Mouse (Mus musculus) cortical plate, adult 2 months (tissue): Measurements from ENCODE around the gene Mymx.

ENCODE experiments used
- CTCF ChIP-seq: fragments of 200-500 bp; IDR thresholded peaks from 2 replicates; pipeline ENCODE4 v1.5.1; 2011; ENCODE audit warnings: mild to moderate bottlenecking, control low read depth, low read length; ENCODE audit not compliant: insufficient read depth; ENCODE audit errors: extremely low read depth
- POLR2A ChIP-seq: fragments of 200-500 bp; IDR thresholded peaks from 2 replicates; pipeline ENCODE4 v1.6.1; 2011; ENCODE audit warnings: mild to moderate bottlenecking, low read length, control low read depth; ENCODE audit not compliant: insufficient read depth; ENCODE audit errors: extremely low read depth

- TF ChIP-seq POLR2A = no peak
- no peak for TF ChIP-seq CTCF
These were observed 13.5 kb downstream of the Mymx start for GRCm38 (mm10) chr17:45588370-45588769.
